Mouse (Mus musculus) MN1 (cell line): ENCODE results near the gene Rarb.

ENCODE experiments used
- DNase-seq: peaks from one replicate; pipeline ENCODE4 v3.0.0-alpha.2; 2016; ENCODE audit warnings: low spot score

Rarb gene

DNA sequence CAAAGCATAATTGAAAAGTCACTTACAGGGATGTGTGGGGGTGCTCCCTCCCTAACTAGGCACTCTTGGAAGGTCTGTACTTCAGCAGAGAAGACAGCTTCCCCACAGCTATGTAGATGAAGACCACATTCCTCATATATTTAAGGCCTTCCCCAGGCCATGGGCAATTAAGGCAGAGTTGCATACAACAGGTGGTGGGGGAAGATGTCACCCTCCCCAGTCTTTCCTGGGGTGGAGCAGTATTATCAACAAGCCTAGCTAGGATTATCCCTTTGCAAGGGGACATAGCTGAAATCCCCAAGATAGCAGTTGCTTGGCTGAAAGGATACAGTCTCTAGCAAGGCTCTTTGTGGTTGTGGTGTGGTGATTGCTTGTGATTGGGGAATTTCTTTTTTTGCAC, 240.9 kb downstream of the Rarb start:
- no peak for DNase-seq

DNA sequence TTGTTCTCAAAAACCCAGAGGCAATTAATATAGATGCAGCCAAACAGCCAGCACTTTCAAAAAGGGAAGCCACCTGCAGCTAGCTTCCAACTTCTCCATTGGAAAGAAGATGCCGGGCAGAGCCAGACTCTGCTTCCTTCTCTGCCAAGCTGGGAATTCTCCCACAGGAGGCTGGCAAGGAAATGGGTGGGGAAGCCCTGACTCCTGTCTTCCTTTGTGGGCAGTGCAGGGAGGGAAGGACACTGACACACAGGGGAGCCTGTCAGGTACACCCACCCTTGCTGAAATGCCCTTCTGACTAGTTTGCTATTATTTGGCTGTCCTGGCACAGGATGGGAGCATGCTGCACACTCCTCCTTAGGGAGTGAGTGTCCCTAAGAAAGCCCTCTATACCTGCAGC, 241.9 kb downstream of the Rarb start:
- no peak for DNase-seq

DNA sequence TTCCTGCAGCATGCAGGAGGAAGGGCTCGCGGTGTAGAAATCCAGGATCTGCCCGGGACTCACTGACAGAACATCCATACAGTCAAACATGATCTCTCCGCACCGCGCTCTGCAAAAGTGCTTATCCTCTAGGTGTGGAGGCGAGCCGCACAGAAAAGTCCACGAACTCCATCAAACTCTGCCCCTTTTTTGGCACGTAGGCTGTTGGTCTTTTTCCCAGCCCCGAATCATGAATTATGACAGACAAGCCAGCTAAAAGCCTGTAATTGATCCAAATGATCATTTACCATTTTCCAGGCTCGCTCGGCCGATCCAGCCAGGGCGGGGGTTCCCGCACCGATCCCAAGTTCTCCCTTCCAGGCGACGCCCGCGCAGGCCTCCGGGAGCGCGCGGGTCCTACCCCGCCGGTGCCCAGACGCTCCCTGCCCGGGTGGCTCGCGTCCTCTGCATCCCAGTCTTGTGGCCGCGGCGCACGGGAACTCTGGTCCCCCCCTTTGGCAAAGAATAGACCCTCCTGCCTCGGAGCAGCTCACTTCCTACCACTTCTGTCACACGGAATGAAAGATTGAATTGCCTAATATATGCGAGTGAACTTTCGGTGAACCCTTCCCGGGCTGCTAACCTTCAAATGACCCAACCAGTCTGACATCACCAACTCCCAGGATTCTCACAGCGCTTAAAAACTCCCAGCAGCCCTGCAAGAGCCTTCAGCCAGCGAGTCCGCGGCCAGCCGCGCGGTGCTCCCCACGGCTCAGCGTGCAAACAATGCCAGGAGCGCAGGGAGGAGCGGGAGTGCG, 243.8 kb downstream of the Rarb start:
- DNase-seq = no peak

GRCm38 (mm10) chr14:16573475-16574171, 245.3 kb downstream of the Rarb start:
- no peak for DNase-seq

GRCm38 (mm10) chr14:16572755-16573340, 246.1 kb downstream of the Rarb start:
- DNase-seq = no peak

GRCm38 (mm10) chr14:16569506-16570001, 249.4 kb downstream of the Rarb start:
- DNase-seq = no peak

DNA sequence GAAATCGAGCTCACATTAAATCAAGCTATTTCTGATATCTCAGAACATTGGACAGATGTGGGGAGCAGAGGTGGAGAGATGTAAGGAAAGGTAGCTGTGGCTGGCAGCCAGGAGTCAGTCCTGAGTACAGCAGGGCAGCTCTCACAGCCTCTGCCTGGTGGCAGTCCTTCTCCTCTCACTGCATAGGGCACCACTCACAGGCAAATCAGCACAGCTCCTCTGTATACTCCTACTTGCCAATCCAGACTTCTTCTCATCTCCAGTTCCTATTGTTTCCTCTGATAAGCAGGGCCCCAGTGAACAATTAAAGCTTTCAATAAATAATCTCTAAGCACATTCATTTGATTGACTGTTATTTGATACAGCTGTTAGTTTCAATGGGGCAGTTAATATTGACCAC, 252.0 kb downstream of the Rarb start:
- no peak for DNase-seq

DNA sequence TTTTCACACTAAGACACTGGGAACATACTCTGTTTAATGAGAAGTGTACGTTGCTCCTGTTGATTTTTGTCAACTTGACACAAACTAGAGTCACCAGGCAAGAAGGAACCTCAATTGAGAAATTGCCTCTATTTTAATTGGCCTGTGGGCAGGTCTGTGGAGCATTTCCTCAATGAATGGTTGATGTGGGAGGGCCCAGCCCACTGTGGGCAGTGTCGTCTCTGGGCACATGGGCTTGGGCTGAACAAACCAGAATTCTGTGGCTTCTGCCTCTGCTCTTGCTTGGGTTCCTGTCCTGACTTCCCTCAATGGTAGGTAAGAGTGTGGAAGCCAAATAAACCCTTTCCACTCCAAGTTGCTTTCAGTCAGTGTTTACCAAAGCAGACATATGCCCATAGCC, 255.0 kb downstream of the Rarb start:
- no peak for DNase-seq

- no peak for DNase-seq
These were observed 257.3 kb downstream of the Rarb start for GRCm38 (mm10) chr14:16561496-16562170.

GRCm38 (mm10) chr14:16559294-16560217, 259.4 kb downstream of the Rarb start:
- no peak for DNase-seq

DNA sequence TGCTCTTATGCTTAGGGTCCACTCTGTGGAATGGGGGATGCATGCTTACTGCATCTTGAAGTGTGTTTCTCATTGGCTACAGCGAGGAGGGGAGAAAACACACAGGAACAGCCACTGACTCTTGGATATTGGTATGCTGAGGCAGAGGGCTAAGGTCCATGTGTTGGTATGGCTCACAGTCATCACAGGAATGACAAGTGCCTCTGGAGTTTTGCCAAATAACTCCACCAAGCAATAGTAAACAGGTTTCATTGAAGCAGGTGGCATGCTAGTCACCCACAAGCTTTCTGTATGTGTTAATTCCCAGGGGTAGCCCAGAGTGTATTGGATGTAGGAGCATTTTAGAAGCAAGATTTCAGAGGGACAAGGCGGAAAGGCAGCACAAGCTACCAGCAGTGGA, 260.9 kb downstream of the Rarb start:
- DNase-seq = no peak

- DNase-seq = no peak
These were observed 264.1 kb downstream of the Rarb start for GRCm38 (mm10) chr14:16554643-16555459.

GRCm38 (mm10) chr14:16554319-16554642, 264.7 kb downstream of the Rarb start:
- DNase-seq = no peak

DNA sequence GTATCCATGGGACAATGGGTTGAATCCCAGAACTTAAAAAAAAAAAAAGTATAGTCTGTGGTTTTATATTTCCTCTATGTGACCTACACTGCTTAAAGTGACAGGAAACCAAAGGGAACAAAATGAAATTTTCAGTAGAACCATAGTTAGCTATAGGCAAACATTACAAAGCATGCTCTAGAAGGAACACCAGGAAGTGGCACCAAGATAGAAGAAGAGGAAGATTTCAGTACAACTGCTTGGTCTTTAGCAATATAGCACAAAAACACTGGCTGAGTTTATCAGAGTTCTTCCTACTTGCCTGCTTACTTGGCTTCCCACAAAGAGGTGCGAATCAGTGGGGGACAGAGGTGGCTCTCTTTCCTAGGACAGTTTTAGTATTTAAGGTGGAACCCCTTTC, 266.7 kb downstream of the Rarb start:
- DNase-seq = no peak

- no peak for DNase-seq
These were observed 267.1 kb downstream of the Rarb start for GRCm38 (mm10) chr14:16551843-16552242.

DNA sequence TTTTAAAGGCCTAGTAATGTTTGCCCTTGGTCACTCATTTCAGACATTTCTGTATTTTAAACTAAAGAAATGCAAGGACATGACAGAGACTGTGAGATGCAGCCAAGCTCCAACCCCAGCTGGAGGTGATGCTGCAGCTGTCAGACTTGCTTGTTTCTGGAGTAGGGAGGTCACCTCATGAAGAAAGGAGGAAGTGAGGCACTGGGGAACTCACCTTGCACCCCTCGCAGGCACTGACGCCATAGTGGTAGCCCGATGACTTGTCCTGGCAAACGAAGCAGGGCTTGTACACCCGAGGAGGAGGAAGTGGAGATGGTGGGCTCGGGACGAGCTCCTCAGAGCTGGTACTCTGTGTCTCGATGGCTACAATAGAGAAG, 270.8 kb downstream of the Rarb start:
- DNase-seq = no peak

DNA sequence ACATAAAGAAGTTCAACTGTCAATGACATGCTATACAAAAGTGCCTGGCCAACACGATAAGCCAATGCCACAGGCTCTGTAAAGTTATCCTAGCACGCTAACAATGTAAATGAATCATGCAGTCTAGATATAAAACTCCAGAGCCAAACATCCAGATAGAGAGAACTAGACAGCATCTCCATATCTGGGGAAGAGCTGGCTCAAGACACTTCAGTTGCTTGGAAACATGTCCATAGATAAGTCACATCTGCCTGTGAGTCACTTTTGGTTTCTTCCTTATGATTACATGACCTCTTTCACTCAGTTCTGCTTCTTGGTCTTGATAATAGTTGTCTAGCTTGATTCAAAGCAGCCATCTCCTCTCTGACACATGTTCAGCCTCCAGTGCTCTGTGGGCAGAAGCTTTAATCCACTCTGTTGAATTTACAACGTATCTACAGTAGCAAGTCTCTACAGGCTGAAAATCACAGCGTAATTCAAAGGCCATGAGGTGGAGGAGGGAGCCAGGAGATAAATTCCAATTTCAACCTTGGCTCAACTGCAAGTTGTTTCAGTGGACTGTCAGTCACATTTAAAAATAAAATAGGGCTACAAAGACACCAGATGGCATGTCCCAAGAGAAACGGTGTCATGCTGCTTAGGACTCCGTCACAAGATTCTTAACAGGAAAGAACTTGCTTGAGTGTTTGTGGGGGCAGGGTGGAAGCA, 271.3 kb downstream of the Rarb start:
- no peak for DNase-seq

GRCm38 (mm10) chr14:16544995-16545394, 274.0 kb downstream of the Rarb start:
- DNase-seq = no peak

GRCm38 (mm10) chr14:16541641-16542040, 277.3 kb downstream of the Rarb start:
- no peak for DNase-seq

GRCm38 (mm10) chr14:16537433-16537832, 281.5 kb downstream of the Rarb start:
- DNase-seq = no peak
